Comparison of ENCODE assay signal across 9 mouse cellular contexts in genomic region chr2:127336885-127337284, GRCm38 (mm10). TPM values are rescaled to one million over a fixed set of nuclear protein-coding genes. Genes with fewer than 3 reads are reported as not detected.
DNase-seq lines count a peak whose midpoint lies in the region; ATAC-seq and TF ChIP-seq lines count a peak whose summit lies in the region.
"Had no signal": no experiment of that assay in that cellular context is flagged by ENCODE, and none has a peak within 500 bp of the region (broad histone marks: within the 10 kb centered on the region; RNA-seq: fewer than 3 reads in every experiment).

No protein-coding gene starts in this region.

- no peak overlapping the region for H3K27ac ChIP-seq in kidney, embryonic 15.5 days
- no peak overlapping the region for H3K27ac ChIP-seq in bone marrow macrophage, adult 2 months (ENCODE audit: insufficient read depth, low read depth, low read length)
- no peak overlapping the region for H3K27ac ChIP-seq in hindbrain, embryonic 13.5 days
- no peak overlapping the region for H3K27ac ChIP-seq in midbrain, embryonic 14.5 days (replicated peaks; ENCODE audit: low read depth, low read length)

- ATAC-seq in kidney, embryonic 15.5 days (replicated peaks; ENCODE audit: low FRiP score) = no peak
- no peak for ATAC-seq in hindbrain, embryonic 13.5 days (ENCODE audit: low FRiP score)
- no peak for ATAC-seq in midbrain, embryonic 14.5 days (ENCODE audit: low FRiP score, low TSS enrichment)

- TF ChIP-seq POLR2A in bone marrow macrophage, adult 2 months (IDR thresholded peaks at IDR 0.05; ENCODE audit: borderline replicate concordance, low read depth, low read length) = no peak

- WGBS in kidney, embryonic 15.5 days = 36% methylated on average over 5 of the region's 5 CpGs
- WGBS in hindbrain, embryonic 13.5 days = 47% methylated on average over 5 of the region's 5 CpGs
- 50% methylated on average over 5 of the region's 5 CpGs for WGBS in midbrain, embryonic 14.5 days

- H3K27me3 ChIP-seq in kidney, embryonic 15.5 days = peaks cover 11% of the 10 kb centered on the region
- H3K27me3 ChIP-seq in hindbrain, embryonic 13.5 days = peaks cover 73% of the 10 kb centered on the region
- peaks cover 32% of the 10 kb centered on the region for H3K27me3 ChIP-seq in midbrain, embryonic 14.5 days (ENCODE audit: control insufficient read depth, insufficient read depth, low read length)

- no peak for DNase-seq in kidney, adult 8-10 months
- no peak for DNase-seq in midbrain, embryonic 14.5 days
- DNase-seq in right cerebral cortex, postnatal 4 days = no peak
- no peak for DNase-seq in layer of hippocampus, postnatal 10 days (ENCODE audit: low spot score in 2 of 2)
- no peak for DNase-seq in urinary bladder, postnatal 36 days (ENCODE audit: low spot score in 2 of 2)

- TF ChIP-seq CTCF in bone marrow macrophage, adult 2 months (IDR thresholded peaks at IDR 0.05; ENCODE audit: low read depth, low read length) = no peak

- peak overlapping the region; percentile 52 for H3K9ac ChIP-seq in kidney, embryonic 15.5 days
- peak overlapping the region; percentile 73; the same call in 1 of the 2 replicates for H3K9ac ChIP-seq in hindbrain, embryonic 13.5 days
- peak overlapping the region; percentile 64; the same call in 1 of the 2 replicates for H3K9ac ChIP-seq in midbrain, embryonic 14.5 days (replicated peaks; ENCODE audit: low read length)

- H3K4me1 ChIP-seq in kidney, embryonic 15.5 days = peaks cover 47% of the 10 kb centered on the region
- H3K4me1 ChIP-seq in bone marrow macrophage, adult 2 months (ENCODE audit: control insufficient read depth, insufficient read depth, low read length) = peaks cover 26% of the 10 kb centered on the region
- H3K4me1 ChIP-seq in hindbrain, embryonic 13.5 days (replicated peaks) = peaks cover 13% of the 10 kb centered on the region
- no peaks in the 10 kb centered on the region for H3K4me1 ChIP-seq in midbrain, embryonic 14.5 days (ENCODE audit: control insufficient read depth, insufficient read depth, low read length)

- no peaks in the 10 kb centered on the region for H3K36me3 ChIP-seq in kidney, embryonic 15.5 days
- H3K36me3 ChIP-seq in hindbrain, embryonic 13.5 days = no peaks in the 10 kb centered on the region
- H3K36me3 ChIP-seq in midbrain, embryonic 14.5 days (ENCODE audit: control insufficient read depth, insufficient read depth, low read length) = no peaks in the 10 kb centered on the region

- no peaks in the 10 kb centered on the region for H3K9me3 ChIP-seq in kidney, embryonic 15.5 days (replicated peaks)
- H3K9me3 ChIP-seq in hindbrain, embryonic 13.5 days = no peaks in the 10 kb centered on the region
- no peaks in the 10 kb centered on the region for H3K9me3 ChIP-seq in midbrain, embryonic 14.5 days (ENCODE audit: control insufficient read depth, low read length)

- peak overlapping the region; percentile 60 for H3K4me3 ChIP-seq in kidney, embryonic 15.5 days (replicated peaks)
- peak overlapping the region; percentile 92 for H3K4me3 ChIP-seq in bone marrow macrophage, adult 2 months (ENCODE audit: insufficient read depth, low read length)
- peak overlapping the region; percentile 57 for H3K4me3 ChIP-seq in hindbrain, embryonic 13.5 days
- peak overlapping the region; percentile 49 for H3K4me3 ChIP-seq in midbrain, embryonic 14.5 days (replicated peaks; ENCODE audit: low read depth, low read length)

- H3K4me2 ChIP-seq in kidney, embryonic 15.5 days = peak overlapping the region; percentile 86
- peak overlapping the region; percentile 86 for H3K4me2 ChIP-seq in hindbrain, embryonic 13.5 days
- peak overlapping the region; percentile 75 for H3K4me2 ChIP-seq in midbrain, embryonic 14.5 days (ENCODE audit: low read length)

RNA-seq across cellular contexts. Expression of gene Dusp2, which starts 0.9 kb away (rescaled TPM):
- 8.8 and 9.0 TPM in 2 replicates for polyA plus RNA-seq in kidney, embryonic 15.5 days (2015; fragmentation: Nextera tagmentation; extraction: Ambion mirVana)
- 2.0 TPM in 2 replicates for polyA plus RNA-seq in bone marrow macrophage, adult 2 months (2012; ENCODE audit: insufficient read depth, insufficient read length, missing spikeins)
- polyA plus RNA-seq in hindbrain, embryonic 13.5 days (2015; fragmentation: Nextera tagmentation; extraction: Ambion mirVana) = 7.1 and 7.2 TPM in 2 replicates
- polyA plus RNA-seq in midbrain, embryonic 14.5 days (2014; fragmentation: Nextera tagmentation; extraction: Ambion mirVana) = 10.1 and 12.7 TPM in 2 replicates
- 1 to 10 TPM; 3.1 to 3.7 TPM for total RNA-seq in layer of hippocampus, postnatal 10 days (2021)

RNA-seq across cellular contexts. Expression of gene Astl, which starts 1.6 kb away (rescaled TPM):
- not detected in 2 replicates for polyA plus RNA-seq in kidney, embryonic 15.5 days (2015; fragmentation: Nextera tagmentation; extraction: Ambion mirVana)
- 0.59 TPM in 1 of 2 replicates, not detected in the other for polyA plus RNA-seq in bone marrow macrophage, adult 2 months (2012; ENCODE audit: insufficient read depth, insufficient read length, missing spikeins)
- not detected in 2 replicates for polyA plus RNA-seq in hindbrain, embryonic 13.5 days (2015; fragmentation: Nextera tagmentation; extraction: Ambion mirVana)
- polyA plus RNA-seq in midbrain, embryonic 14.5 days (2014; fragmentation: Nextera tagmentation; extraction: Ambion mirVana) = not detected in 2 replicates
- total RNA-seq in layer of hippocampus, postnatal 10 days (2021) = not detected
- polyA plus RNA-seq: gonadal fat pad, adult 2 months had no signal

RNA-seq across cellular contexts. Expression of gene Adra2b, which starts 26.1 kb away (rescaled TPM):
- polyA plus RNA-seq in kidney, embryonic 15.5 days (2015; fragmentation: Nextera tagmentation; extraction: Ambion mirVana) = 4.4 and 5.1 TPM in 2 replicates
- 0.13 TPM in 1 of 2 replicates, not detected in the other for polyA plus RNA-seq in bone marrow macrophage, adult 2 months (2012; ENCODE audit: insufficient read depth, insufficient read length, missing spikeins)
- polyA plus RNA-seq in hindbrain, embryonic 13.5 days (2015; fragmentation: Nextera tagmentation; extraction: Ambion mirVana) = 0.47 and 0.55 TPM in 2 replicates
- 0.08 TPM in 1 of 2 replicates, not detected in the other for polyA plus RNA-seq in midbrain, embryonic 14.5 days (2014; fragmentation: Nextera tagmentation; extraction: Ambion mirVana)
- total RNA-seq in layer of hippocampus, postnatal 10 days (2021) = under 1 TPM; 0.23 to 0.29 TPM
